Mouse (Mus musculus): Measurements from ENCODE around the gene Disp2.

DNA sequence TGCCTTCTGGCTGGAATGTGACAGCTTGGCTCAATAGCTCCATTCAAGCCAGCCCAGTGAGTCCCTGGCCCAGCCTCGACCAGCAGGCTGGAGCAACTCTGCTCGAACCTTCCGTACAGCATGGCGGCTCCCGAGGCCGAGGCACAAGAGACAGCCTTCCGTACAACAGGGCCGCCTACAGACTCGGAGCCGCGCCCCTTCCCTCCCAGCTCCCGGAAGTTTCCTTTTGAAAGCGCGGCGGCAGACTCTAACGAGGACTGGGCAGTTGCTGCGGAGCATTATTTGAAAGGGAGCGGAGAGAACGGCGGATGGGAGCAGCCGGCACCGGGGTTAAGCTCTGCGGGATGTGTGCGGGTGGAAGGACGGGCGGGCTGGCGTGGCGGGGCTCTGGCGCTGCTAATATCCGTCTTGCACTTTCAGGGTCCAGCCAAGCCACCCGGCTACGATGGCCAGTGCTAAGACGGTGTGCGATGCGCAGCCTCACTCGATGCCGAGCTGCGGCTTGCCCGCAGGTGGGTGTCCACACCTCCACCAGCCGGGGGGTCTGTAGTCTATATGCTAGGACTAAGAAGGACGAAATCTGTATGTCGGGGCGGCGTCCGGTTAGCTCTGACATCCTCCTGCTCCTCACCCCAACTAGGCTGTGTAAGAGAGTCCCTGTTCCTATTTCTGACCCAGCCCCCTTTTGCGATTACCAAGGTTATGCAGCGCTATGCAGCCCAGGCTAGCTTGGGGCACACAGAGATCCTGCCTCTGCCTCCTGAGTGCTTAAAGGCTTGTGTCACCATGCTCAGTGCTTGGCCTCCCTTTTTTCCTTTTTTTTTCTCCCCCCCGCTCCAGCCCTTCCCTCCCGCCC lies 34.7 kb downstream of the Disp2 start, which contains the start of gene Knstrn:
- 0 out of 2 replicates have a peak, but pooled peaks have one; percentile 40 for TF ChIP-seq CTCF (IDR thresholded peaks at IDR 0.05; ENCODE audit: borderline replicate concordance, control insufficient read depth, extremely low read depth, insufficient read depth, low read length, poor library complexity)
- peak; percentile 59; the same call in 1 of the 2 replicates for TF ChIP-seq POLR2A (IDR thresholded peaks at IDR 0.05; ENCODE audit: control insufficient read depth, extremely low read depth, insufficient read depth, low read length, poor library complexity)
